Mouse (Mus musculus) midbrain, embryonic 11.5 days (tissue): ENCODE measurements around the gene Mia2. TPM values are rescaled to one million over a fixed set of nuclear protein-coding genes. Genes with fewer than 3 reads are reported as not detected.

Experiments used
- ATAC-seq: fragments of 200-750 bp; cut with Nextera tagmentation; 2 replicates; pipeline ENCODE4 v1.8.0; 2017; ENCODE audit warnings: moderate TSS enrichment, moderate library complexity; ENCODE audit not compliant: low FRiP score
- DNase-seq: peaks from one replicate; pipeline ENCODE4 v3.0.0; 2015; ENCODE audit warnings: low spot score; ENCODE audit errors: missing footprints
- H3K27ac ChIP-seq: fragments of 300-500 bp; sonication (generic); 2 replicates; pipeline ENCODE4 v1.5.1; 2014; ENCODE audit warnings: low read depth, low read length
- H3K27me3 ChIP-seq: fragments of 300-500 bp; sonication (generic); 2 replicates; pipeline ENCODE4 v1.6.1; 2014; ENCODE audit warnings: mild to moderate bottlenecking, low read length, moderate library complexity, mixed read lengths; ENCODE audit not compliant: control insufficient read depth, insufficient read depth
- H3K36me3 ChIP-seq: fragments of 300-500 bp; sonication (generic); 2 replicates; pipeline ENCODE4 v1.6.1; 2014; ENCODE audit warnings: mild to moderate bottlenecking, low read length, moderate library complexity, mixed read lengths; ENCODE audit not compliant: control insufficient read depth, insufficient read depth
- H3K4me1 ChIP-seq: fragments of 300-500 bp; sonication (generic); 2 replicates; pipeline ENCODE4 v1.6.1; 2014; ENCODE audit warnings: low read length; ENCODE audit not compliant: control insufficient read depth, insufficient read depth
- H3K4me2 ChIP-seq: fragments of 300-500 bp; sonication (generic); 2 replicates; pipeline ENCODE4 v1.6.1; 2014; ENCODE audit warnings: mild to moderate bottlenecking, moderate library complexity
- H3K4me3 ChIP-seq: fragments of 300-500 bp; sonication (generic); 2 replicates; pipeline ENCODE4 v1.5.1; 2014; ENCODE audit warnings: low read depth, low read length
- H3K9ac ChIP-seq: fragments of 300-500 bp; sonication (generic); 2 replicates; pipeline ENCODE4 v1.6.1; 2014; ENCODE audit warnings: low read length
- H3K9me3 ChIP-seq: fragments of 300-500 bp; sonication (generic); 2 replicates; pipeline ENCODE4 v1.6.1; 2016; ENCODE audit warnings: low read length; ENCODE audit not compliant: control insufficient read depth
- WGBS: fragments of 180-500 bp; shearing (Covaris S2); extraction: QIAGEN DNeasy Blood & Tissue Kit; methylation state at CpG from one replicate; pipeline ENCODE4 v1.1.7; 2014; 5-methylcytosine and 5-hydroxymethylcytosine counted together
- polyA plus RNA-seq: library from polyadenylated mRNA; unstranded; fragments of >200 nt; fragmentation: Nextera tagmentation; extraction: Ambion mirVana; gene quantifications from 2 replicates; pipeline ENCODE4 v1.2.1, GENCODE M21; 2014

Gene Mia2
- polyA plus RNA-seq, 1 experiment from 2014 or later: 55.4 TPM

DNA sequence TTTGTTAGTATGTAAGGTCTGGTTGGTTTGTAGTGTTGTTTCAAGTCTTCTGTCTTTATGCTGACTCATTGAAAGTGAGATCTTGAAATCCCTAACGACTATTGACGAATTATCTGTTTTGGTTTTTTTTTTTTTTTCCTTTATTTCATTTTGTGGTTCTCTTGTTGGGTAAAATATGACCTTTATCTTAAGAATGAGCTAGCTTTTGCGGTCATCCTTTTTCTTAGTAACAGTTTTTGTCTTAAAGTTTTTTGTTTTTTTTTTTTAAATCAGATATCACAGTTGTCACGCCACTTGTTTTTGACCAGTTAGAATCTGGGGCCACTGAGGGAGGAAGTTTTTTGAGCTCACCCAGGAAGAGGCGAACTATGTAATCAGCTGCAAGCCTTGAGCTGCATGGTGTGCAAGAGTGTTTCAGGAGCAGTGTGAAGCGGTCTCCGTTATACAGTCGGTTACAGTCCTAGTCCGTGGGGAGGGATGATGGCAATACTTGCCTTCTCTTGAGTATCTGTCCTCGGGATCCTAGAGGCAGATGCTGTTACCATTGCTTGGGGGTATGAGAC is 37.9 kb downstream of the Mia2 start:
- no peak overlapping the region for H3K9ac ChIP-seq
- H3K4me2 ChIP-seq: no peak overlapping the region
- H3K4me3 ChIP-seq: no peak overlapping the region
- DNase-seq: no peak
- 91% methylated on average over 10 of the region's 10 CpGs for WGBS
- peaks cover 16% of the 10 kb centered on the region for H3K4me1 ChIP-seq
- no peaks in the 10 kb centered on the region for H3K27me3 ChIP-seq
- no peak overlapping the region for H3K27ac ChIP-seq
- H3K9me3 ChIP-seq: no peaks in the 10 kb centered on the region
- no peaks in the 10 kb centered on the region for H3K36me3 ChIP-seq
- ATAC-seq: no peak

DNA sequence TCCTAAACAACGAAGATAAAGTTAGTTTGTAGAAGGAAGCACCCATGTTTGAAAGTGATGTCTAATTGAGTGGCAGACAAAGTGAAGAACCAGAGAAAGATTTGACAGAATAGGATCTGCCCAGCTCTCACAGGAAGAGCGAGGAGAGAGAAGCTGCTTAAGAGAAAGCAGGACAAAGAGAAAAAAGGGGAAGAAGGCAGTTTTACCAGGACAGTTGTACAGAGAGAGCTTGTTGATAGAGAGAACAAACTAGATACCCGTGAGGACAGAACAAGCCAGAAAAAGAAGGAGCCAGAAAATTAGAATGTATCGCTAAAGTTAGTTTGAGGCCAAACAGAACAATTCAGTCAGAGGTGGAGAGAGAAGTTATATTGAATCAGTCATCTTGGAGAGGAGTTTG is 39.5 kb downstream of the Mia2 start:
- no peak overlapping the region for H3K4me3 ChIP-seq
- no peaks in the 10 kb centered on the region for H3K27me3 ChIP-seq
- H3K9me3 ChIP-seq: no peaks in the 10 kb centered on the region
- peaks cover 14% of the 10 kb centered on the region for H3K4me1 ChIP-seq
- no peak for DNase-seq
- no peak overlapping the region for H3K27ac ChIP-seq
- no peak for ATAC-seq
- H3K9ac ChIP-seq: no peak overlapping the region
- 0 out of 2 replicates have a peak, but pooled peaks cover 3% of the 10 kb centered on the region for H3K36me3 ChIP-seq
- WGBS: 94% methylated on average over 4 of the region's 4 CpGs
- no peak overlapping the region for H3K4me2 ChIP-seq

DNA sequence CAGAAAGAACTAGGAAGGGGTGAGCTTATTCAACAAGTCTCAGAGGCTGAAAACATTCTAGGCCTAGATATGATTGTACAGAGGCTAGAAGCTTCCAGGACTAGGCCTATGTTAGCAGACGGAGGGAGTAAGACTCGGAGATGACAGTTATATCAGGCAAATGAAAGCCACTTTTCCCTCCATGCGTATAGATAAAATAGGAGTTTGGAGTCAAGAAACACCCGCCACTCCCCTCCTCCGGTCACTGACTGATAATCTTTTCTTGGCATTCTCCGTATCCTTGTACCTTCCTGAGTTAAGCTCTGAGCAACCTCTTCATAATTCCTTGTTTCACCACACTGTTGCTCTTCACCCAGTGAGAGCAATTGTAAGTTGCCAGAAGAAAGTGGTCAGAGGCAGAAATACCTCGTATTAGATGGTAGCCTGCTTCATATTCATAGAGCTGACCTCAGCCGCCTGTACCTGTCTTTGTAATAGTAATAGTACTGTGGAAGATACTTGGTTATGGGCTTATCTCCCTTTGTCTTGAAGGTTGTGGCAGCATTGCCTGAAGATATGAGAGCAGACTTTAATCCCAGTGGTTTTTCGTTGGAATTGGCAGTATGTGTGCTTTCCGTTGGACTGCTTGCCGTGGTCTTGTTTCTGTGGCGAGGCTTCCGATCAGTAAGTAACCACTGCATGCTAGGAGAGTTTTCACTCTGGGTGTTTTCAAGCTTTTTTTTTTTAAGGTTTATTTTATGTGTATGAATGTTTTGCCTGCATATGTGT is 40.1 kb downstream of the Mia2 start:
- 93% methylated on average over 13 of the region's 13 CpGs for WGBS
- 0 out of 2 replicates have a peak, but pooled peaks cover 3% of the 10 kb centered on the region for H3K36me3 ChIP-seq

DNA sequence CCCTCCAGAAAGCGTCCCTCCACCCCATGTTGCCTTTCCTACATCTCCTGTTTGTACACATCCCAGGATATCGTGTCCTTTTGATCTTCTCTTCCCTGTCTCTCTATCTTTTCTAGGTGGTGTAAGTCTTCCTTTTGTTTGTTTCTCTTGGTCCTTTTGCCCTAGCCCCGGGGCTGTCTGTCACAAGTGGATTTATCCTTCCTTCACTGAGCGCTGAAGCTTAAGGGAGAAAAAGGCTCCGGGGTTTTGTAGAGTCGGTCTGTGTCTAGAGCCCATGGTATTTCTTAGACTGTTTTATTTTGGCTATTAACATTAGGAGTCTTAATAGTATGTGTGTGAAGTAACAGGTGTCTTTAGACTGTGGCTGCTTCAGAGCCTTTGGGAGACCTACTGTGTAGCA is 41.4 kb downstream of the Mia2 start:
- Histone ChIP-seq H3K36me3 (0 out of 2 replicates have a peak, but pooled peaks cover 5% of the 10 kb centered on the region), H3K27ac (no peak overlapping the region)

More for the DNA sequence above, 40.1 kb downstream of the Mia2 start:
- H3K4me1 ChIP-seq: peaks cover 9% of the 10 kb centered on the region
- no peak overlapping the region for H3K4me3 ChIP-seq
- H3K9me3 ChIP-seq: no peaks in the 10 kb centered on the region
- no peak for ATAC-seq
- no peak overlapping the region for H3K4me2 ChIP-seq
- peak; percentile 69 for DNase-seq
- no peaks in the 10 kb centered on the region for H3K27me3 ChIP-seq
- no peak overlapping the region for H3K27ac ChIP-seq
- H3K9ac ChIP-seq: no peak overlapping the region

DNA sequence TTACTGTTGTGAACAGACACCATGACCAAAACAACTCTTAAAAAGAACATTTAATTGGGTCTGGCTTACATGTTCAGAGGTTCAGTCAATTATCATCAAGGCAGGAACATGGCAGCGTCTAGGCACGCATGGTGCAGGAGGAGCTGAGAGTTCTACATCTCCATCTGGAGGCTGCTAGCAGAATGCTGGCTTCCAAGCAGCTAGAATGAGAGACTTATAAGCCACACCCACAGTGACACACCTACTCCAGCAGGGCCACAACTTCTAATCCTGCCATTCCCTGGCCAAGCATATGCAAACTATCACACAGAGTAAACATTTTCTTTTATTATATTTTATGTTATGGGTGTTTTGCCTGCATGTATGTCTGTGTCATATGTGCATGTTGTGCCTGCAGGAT is 43.8 kb downstream of the Mia2 start:
- Histone ChIP-seq H3K4me3 (no peak overlapping the region), H3K27ac (no peak overlapping the region), H3K4me1 (no peaks in the 10 kb centered on the region), H3K9me3 (no peaks in the 10 kb centered on the region), H3K9ac (no peak overlapping the region), H3K27me3 (no peaks in the 10 kb centered on the region), H3K36me3 (0 out of 2 replicates have a peak, but pooled peaks cover 5% of the 10 kb centered on the region), H3K4me2 (no peak overlapping the region)
- DNase-seq (peak; percentile 2), ATAC-seq (no peak)
- 92% methylated on average over 2 of the region's 2 CpGs for WGBS

More for the DNA sequence above, 41.4 kb downstream of the Mia2 start:
- Histone ChIP-seq H3K4me1 (peaks cover 9% of the 10 kb centered on the region), H3K9me3 (no peaks in the 10 kb centered on the region), H3K4me2 (no peak overlapping the region), H3K9ac (no peak overlapping the region), H3K4me3 (no peak overlapping the region), H3K27me3 (no peaks in the 10 kb centered on the region)
- 79% methylated on average over 6 of the region's 6 CpGs for whole genome bisulfite sequencing
- DNase-seq (peak; percentile 69), ATAC-seq (no peak)

DNA sequence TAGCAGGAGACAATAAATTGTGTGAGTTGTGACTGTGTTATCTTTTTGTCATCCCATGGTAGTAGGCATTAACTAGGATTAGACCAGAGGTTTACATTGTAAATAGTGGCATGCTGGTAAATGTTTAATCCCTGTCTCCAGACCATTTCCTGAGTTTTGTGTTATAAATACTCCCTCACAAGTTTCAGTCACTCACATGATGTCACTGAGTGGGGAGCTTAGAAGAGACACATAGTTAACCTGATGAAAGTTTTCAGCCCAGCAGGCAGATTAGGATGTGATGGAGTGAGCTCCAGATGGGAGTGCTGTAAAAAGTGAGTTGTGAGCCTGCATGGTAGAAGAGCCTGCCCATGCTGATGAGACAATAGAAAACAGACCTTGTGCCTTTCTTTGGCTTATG is 49.5 kb downstream of the Mia2 start:
- no peak for ATAC-seq
- Histone ChIP-seq H3K4me1 (no peaks in the 10 kb centered on the region), H3K27ac (no peak overlapping the region), H3K9ac (no peak overlapping the region), H3K4me3 (no peak overlapping the region), H3K4me2 (no peak overlapping the region), H3K9me3 (no peaks in the 10 kb centered on the region), H3K36me3 (peaks cover 10% of the 10 kb centered on the region), H3K27me3 (no peaks in the 10 kb centered on the region)
- DNase-seq: peak; percentile 53

DNA sequence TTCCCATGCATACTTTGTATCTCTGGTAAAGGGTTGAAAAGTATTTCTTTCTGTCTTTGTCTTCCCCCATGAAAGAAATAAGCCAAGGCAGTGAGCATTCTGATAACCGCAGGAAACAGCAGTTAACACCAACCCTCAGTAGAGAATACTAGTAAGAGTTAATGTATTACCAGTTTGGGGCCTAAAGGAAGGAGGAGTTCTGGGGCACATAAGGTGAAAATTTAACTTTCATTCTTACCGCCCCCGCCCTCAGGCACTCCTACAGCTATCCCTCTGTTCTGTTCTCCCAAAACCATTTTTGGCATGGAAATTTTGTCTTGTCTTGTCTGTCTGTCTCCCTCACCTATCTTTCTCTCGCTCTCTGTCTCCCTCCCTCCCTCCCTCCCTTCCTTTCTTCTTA is 54.1 kb downstream of the Mia2 start:
- Histone ChIP-seq H3K27ac (no peak overlapping the region), H3K4me2 (no peak overlapping the region), H3K9ac (no peak overlapping the region), H3K36me3 (peaks cover 10% of the 10 kb centered on the region), H3K9me3 (no peaks in the 10 kb centered on the region), H3K4me1 (no peaks in the 10 kb centered on the region), H3K27me3 (no peaks in the 10 kb centered on the region), H3K4me3 (no peak overlapping the region)
- no peak for ATAC-seq
- no peak for DNase-seq
- WGBS: 89% methylated on average over 4 of the region's 4 CpGs

DNA sequence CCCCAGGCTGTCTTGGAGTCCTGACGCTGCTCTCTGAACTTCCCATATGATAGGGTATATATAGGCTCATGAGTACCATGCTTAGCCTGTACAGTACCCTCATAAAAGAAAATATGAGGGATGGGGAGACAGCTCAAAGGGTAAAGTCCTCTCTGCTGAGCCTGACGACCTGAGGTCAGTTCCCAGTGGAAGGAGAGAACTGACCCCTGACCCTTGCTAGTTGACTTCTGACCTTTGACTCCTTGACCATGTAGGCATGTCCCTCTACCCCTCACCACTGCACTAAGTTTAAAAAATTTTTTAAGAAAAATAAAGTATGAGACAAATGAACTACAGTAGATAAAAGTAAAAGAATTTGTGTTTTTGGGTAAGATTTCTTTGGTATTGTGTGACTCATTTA is 65.5 kb downstream of the Mia2 start:
- Histone ChIP-seq H3K9ac (no peak overlapping the region), H3K36me3 (peaks cover 11% of the 10 kb centered on the region), H3K27ac (no peak overlapping the region), H3K4me1 (no peaks in the 10 kb centered on the region), H3K4me3 (no peak overlapping the region), H3K9me3 (no peaks in the 10 kb centered on the region), H3K4me2 (no peak overlapping the region), H3K27me3 (no peaks in the 10 kb centered on the region)
- DNase-seq: no peak
- 47% methylated on average over 2 of the region's 2 CpGs for WGBS
- ATAC-seq: no peak

DNA sequence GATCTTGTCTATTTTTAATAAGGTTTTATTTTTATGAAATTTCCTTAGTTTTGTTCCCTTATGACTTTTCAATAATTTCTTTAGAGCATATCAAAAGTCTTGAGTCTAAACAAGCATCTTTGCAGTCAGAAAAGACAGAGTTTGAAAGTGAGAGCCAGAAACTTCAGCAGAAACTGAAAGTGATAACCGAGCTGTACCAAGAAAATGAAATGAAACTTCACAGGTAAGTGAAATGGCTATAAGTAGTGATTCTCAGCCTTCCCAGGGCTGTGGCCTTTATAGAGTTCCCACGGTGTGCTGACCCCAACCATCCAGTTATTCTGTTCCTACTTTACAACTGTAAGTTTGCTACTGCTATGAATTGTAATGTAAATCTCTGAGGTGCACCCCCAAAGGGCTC is 67.2 kb downstream of the Mia2 start:
- 89% methylated on average over 2 of the region's 2 CpGs for WGBS
- Histone ChIP-seq H3K27me3 (no peaks in the 10 kb centered on the region), H3K4me3 (no peak overlapping the region), H3K4me1 (no peaks in the 10 kb centered on the region), H3K4me2 (no peak overlapping the region), H3K27ac (no peak overlapping the region), H3K36me3 (peaks cover 9% of the 10 kb centered on the region), H3K9ac (no peak overlapping the region), H3K9me3 (no peaks in the 10 kb centered on the region)
- DNase-seq: no peak
- no peak for ATAC-seq
